Mouse (Mus musculus) hindbrain, embryonic 14.5 days (tissue): ENCODE data around the gene Mrpl14. TPM values are rescaled to one million over a fixed set of nuclear protein-coding genes. Genes with fewer than 3 reads are reported as not detected.
A peak's percentile ranks its signal among the peaks of the same experiment; 100 is the strongest.

Experiments
- ATAC-seq: fragments of 200-750 bp; cut with Nextera tagmentation; 2 replicates; pipeline ENCODE4 v1.8.0; 2017; ENCODE audit warnings: moderate number of reproducible peaks, mild to moderate bottlenecking, moderate TSS enrichment, moderate library complexity; ENCODE audit not compliant: low FRiP score
- DNase-seq: peaks from one replicate; pipeline ENCODE4 v3.0.0-alpha.2; 2015; ENCODE audit warnings: low spot score
- H3K27ac ChIP-seq: fragments of 300-500 bp; sonication (generic); 2 replicates; pipeline ENCODE4 v1.5.1; 2014; ENCODE audit warnings: mild to moderate bottlenecking, moderate library complexity
- H3K27me3 ChIP-seq: fragments of 300-500 bp; sonication (generic); 2 replicates; pipeline ENCODE4 v1.6.1; 2014; ENCODE audit warnings: mild to moderate bottlenecking, low read length, mixed read lengths; ENCODE audit not compliant: control insufficient read depth, insufficient read depth
- H3K36me3 ChIP-seq: fragments of 300-500 bp; sonication (generic); replicated peaks from 2 replicates; pipeline ENCODE4 v1.6.1; 2014; ENCODE audit not compliant: control insufficient read depth, insufficient read depth
- H3K4me1 ChIP-seq: fragments of 300-500 bp; sonication (generic); replicated peaks from 2 replicates; pipeline ENCODE4 v1.6.1; 2014; ENCODE audit warnings: antibody characterized with exemption, low read length, mixed read lengths; ENCODE audit not compliant: control insufficient read depth, insufficient read depth
- H3K4me2 ChIP-seq: fragments of 300-500 bp; sonication (generic); replicated peaks from 2 replicates; pipeline ENCODE4 v1.6.1; 2014; ENCODE audit warnings: mild to moderate bottlenecking, moderate library complexity
- H3K4me3 ChIP-seq: fragments of 300-500 bp; sonication (generic); replicated peaks from 2 replicates; pipeline ENCODE4 v1.5.1; 2014; ENCODE audit warnings: mild to moderate bottlenecking, low read length
- H3K9ac ChIP-seq: fragments of 300-500 bp; sonication (generic); 2 replicates; pipeline ENCODE4 v1.6.1; 2014
- H3K9me3 ChIP-seq: fragments of 300-500 bp; sonication (generic); 2 replicates; pipeline ENCODE4 v1.6.1; 2016; ENCODE audit warnings: low read length; ENCODE audit not compliant: control insufficient read depth
- WGBS: fragments of 180-500 bp; shearing (Covaris S2); extraction: QIAGEN DNeasy Blood & Tissue Kit; methylation state at CpG from one replicate; pipeline ENCODE4 v1.1.7; 2014; 5-methylcytosine and 5-hydroxymethylcytosine counted together
- polyA plus RNA-seq: library from polyadenylated mRNA; unstranded; fragments of >200 nt; fragmentation: Nextera tagmentation; extraction: Ambion mirVana; gene quantifications from 2 replicates; pipeline ENCODE4 v1.2.1, GENCODE M21; 2014

The Mrpl14 gene
- polyA plus RNA-seq, 1 experiment from 2014 or later = 132 TPM

DNA sequence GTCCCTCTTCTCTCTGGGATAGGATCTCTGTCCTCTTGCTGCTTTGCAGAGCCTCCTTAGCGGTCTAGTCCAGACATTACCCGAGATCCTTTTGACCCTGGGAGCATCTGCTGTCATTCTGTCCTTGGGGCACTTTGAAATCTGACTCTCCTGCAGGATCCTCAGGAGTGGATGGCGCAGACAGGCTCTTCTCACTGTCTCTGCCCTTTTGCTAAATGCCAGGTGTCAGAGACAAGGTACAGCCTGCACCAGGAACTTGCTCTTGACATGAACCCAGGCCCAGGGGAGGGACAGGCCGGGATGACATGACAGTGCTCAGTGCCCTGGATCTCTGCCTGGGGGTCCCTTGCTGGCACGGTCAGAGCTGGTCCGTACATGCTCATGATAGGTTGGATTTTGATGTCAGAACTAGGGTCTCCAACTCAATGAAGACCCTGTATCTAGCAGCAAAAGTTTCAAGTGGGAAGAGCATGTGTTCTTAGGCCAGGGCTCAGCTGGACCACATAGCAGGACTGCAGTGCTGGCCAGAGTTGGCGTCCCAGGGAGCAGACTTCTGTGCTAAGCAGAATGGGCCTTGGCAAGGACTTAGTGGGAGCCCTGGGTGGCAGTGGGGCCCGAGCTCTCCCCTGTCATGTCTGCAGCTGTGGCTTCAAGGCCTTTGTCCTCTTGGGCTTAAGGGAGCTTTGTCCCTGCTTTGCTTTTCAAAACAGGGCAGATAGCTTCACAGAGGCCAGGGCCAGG, 42.0 kb downstream of the Mrpl14 start:
- ATAC-seq = no peak
- 68% methylated on average over 8 of the region's 8 CpGs for WGBS
- no peak overlapping the region for H3K9ac ChIP-seq
- no peaks in the 10 kb centered on the region for H3K9me3 ChIP-seq
- no peak overlapping the region for H3K4me2 ChIP-seq
- H3K36me3 ChIP-seq = no peaks in the 10 kb centered on the region
- DNase-seq = no peak
- 0 out of 2 replicates have a peak, but pooled peaks cover 3% of the 10 kb centered on the region for H3K27me3 ChIP-seq
- peaks cover 6% of the 10 kb centered on the region for H3K4me1 ChIP-seq
- H3K27ac ChIP-seq = no peak overlapping the region
- H3K4me3 ChIP-seq = no peak overlapping the region

DNA sequence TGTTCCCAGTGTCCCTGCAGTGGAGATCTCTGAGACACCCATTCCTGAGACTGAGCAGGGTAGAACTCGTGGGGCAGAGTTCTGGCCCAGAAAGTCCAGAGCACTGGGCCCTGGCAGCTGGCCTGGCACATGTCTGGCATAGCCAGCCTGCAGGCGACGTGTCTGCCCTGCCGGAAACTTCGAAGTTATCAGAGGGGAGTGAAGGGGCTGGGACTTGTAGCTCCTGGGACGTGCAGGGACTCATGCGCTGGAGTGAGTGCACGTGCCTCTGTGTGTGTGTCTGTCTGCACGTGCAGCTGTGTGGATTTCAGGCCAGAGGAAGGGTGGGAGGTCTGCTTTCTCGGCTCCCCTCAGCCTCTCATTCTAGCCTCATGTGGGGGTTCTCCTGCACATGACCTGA, 43.3 kb downstream of the Mrpl14 start:
- no peak overlapping the region for H3K27ac ChIP-seq
- no peak overlapping the region for H3K4me2 ChIP-seq
- H3K36me3 ChIP-seq = no peaks in the 10 kb centered on the region
- H3K4me1 ChIP-seq = peaks cover 13% of the 10 kb centered on the region
- no peak overlapping the region for H3K4me3 ChIP-seq
- 0 out of 2 replicates have a peak, but pooled peaks cover 4% of the 10 kb centered on the region for H3K27me3 ChIP-seq
- DNase-seq (no peak), ATAC-seq (no peak)
- H3K9ac ChIP-seq = no peak overlapping the region
- H3K9me3 ChIP-seq = no peaks in the 10 kb centered on the region
- WGBS = 67% methylated on average over 10 of the region's 10 CpGs

DNA sequence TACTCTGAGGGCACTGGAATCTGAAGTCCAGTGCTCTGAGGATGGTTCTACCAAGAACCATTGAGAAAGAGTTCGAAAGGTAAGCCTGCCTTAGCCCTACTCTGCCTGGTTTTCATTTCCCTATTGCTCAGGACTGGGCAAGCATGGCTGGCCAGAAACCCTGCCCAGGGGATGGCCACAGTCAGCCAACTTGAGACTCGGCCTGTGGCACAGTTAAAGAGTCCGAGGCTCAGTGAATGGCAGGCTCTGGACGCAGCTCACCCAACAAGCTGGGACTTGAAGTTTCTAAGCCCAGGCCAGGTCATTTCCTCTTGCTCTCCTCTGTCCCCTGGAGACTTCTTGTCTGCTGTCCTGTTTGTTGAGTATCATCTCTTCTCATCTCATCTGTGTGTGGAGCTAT, 44.6 kb downstream of the Mrpl14 start:
- Histone ChIP-seq H3K9ac (no peak overlapping the region), H3K4me3 (no peak overlapping the region), H3K9me3 (no peaks in the 10 kb centered on the region), H3K27me3 (0 out of 2 replicates have a peak, but pooled peaks cover 4% of the 10 kb centered on the region), H3K4me1 (peaks cover 18% of the 10 kb centered on the region), H3K36me3 (no peaks in the 10 kb centered on the region), H3K4me2 (no peak overlapping the region), H3K27ac (no peak overlapping the region)
- 91% methylated on average over 4 of the region's 4 CpGs for WGBS
- ATAC-seq (no peak), DNase-seq (no peak)

DNA sequence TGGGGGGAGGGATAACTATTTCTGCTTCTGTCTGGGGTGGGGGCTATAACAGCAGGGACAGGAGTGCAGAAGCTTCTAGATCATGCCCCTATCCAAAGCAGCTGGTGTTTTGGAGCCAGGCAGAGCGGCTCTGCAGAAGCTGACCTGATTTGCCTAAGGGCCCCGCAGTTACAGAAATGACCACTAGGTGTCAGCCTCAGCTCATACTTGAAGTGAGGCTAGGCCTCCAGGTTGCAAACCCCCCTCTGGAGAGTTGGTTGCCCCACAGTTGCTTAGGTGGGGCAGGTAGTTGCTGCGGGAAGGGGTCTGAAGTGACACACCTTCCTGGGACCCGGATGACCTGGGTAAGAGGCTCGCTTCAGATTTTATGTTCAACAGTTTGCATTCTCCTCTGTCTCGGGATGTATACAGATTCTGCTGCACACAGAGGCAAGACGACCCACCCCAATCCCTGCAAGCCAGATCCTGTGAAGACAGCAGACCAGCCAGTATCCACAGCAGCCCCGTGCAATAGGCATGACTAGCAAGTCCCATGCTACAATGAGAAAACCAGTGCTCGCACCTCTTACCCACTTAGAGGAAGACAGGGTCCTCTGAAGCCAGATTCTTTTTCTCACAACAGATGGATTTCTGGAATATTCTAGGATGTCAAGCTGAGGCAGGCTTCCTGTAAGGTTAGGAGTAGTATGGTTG, 45.2 kb downstream of the Mrpl14 start:
- DNase-seq = peak; percentile 96
- Histone ChIP-seq H3K4me2 (no peak overlapping the region), H3K27me3 (0 out of 2 replicates have a peak, but pooled peaks cover 4% of the 10 kb centered on the region), H3K27ac (no peak overlapping the region), H3K4me1 (peaks cover 24% of the 10 kb centered on the region), H3K9me3 (no peaks in the 10 kb centered on the region), H3K9ac (no peak overlapping the region), H3K4me3 (no peak overlapping the region), H3K36me3 (no peaks in the 10 kb centered on the region)
- WGBS = 26% methylated on average over 9 of the region's 9 CpGs
- ATAC-seq = 0 out of 2 replicates have a peak, but pooled peaks have one; percentile 18

DNA sequence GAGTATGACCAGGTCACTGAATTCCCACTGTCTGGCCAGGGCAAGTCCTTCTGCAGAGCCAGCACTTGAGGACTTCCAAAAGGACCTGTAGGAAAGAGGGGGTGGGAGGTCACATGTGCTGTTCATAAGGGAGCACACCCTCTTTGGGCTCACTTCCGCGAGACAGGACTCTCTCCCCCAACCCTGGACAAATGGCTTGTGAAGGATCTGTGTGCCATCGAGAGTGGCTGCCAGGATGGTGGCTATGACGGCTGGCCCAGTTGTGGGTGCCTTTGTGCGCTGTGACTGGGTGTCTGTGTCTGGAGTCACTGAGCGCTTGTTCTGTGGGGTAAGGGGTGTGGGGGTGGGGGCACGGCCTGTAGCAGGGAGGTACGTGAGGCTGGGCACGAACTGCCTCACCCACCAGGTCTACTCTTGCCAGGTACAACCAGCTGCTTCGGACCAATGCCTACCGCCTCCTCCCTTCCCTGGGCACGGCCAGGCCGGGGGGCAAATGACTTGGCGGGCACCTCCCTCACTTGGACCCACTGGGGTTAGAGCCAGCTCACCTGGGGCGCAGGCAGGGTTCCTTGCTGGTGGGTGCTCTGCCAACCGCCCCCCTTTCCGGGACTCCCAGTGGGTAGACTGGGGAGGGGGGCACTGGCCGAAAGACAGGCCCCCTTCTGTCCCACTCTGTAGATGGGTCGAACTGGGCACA, 47.1 kb downstream of the Mrpl14 start:
- peak overlapping the region; percentile 78 for H3K4me2 ChIP-seq
- peak overlapping the region; percentile 62; the same call in 1 of the 2 replicates for H3K9ac ChIP-seq
- H3K4me1 ChIP-seq = peaks cover 32% of the 10 kb centered on the region
- H3K27ac ChIP-seq = no peak overlapping the region
- H3K27me3 ChIP-seq = 0 out of 2 replicates have a peak, but pooled peaks cover 4% of the 10 kb centered on the region
- ATAC-seq (peak; percentile 1), DNase-seq (no peak)
- H3K9me3 ChIP-seq = no peaks in the 10 kb centered on the region
- H3K4me3 ChIP-seq = peak overlapping the region; percentile 28
- H3K36me3 ChIP-seq = no peaks in the 10 kb centered on the region
- WGBS = 43% methylated on average over 19 of the region's 19 CpGs

DNA sequence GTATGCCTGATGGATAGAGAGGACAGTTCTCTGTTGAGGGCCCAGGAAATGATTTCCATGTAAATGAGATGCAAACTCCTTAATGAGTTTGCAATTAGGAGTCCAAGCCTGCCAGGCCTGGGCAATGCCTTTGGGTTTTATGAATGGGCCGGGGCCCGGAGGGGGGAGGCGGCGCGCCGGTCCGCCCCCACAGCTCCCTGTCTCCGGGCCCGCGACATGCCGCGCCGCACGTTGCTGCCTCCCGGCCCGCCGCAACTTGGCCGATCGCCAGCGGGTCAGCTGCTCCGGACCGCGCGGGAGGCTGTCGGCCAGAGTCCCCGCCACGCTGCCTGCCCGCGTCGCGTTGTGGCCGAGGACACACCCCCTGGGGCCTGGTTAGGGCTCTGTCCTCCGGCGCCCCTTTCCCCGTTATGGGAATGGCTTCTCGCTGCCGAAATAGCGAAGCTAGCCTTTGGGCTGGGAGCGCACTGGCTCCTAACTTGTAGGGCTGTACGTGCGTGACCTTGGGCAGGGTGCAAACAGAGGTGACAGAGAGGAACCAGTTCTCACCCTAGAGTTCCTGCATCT, 47.7 kb downstream of the Mrpl14 start, which contains the start of gene 1600014C23Rik:
TSS of gene 1600014C23Rik (minus strand) at position 110 of the 567 bp plus-strand sequence.
- Histone ChIP-seq H3K9me3 (no peaks in the 10 kb centered on the region), H3K27ac (peak within 1 kb of the TSS; percentile 62), H3K9ac (peak within 1 kb of the TSS; percentile 62), H3K36me3 (no peaks in the 10 kb centered on the region), H3K27me3 (0 out of 2 replicates have a peak, but pooled peaks cover 4% of the 10 kb centered on the region), H3K4me2 (peak within 1 kb of the TSS; percentile 78), H3K4me3 (peak within 1 kb of the TSS; percentile 28), H3K4me1 (peaks cover 32% of the 10 kb centered on the region)
- peak; percentile 56 for ATAC-seq
- DNase-seq = peak; percentile 64
- under 1% methylated on average over 41 of the region's 41 CpGs for WGBS

DNA sequence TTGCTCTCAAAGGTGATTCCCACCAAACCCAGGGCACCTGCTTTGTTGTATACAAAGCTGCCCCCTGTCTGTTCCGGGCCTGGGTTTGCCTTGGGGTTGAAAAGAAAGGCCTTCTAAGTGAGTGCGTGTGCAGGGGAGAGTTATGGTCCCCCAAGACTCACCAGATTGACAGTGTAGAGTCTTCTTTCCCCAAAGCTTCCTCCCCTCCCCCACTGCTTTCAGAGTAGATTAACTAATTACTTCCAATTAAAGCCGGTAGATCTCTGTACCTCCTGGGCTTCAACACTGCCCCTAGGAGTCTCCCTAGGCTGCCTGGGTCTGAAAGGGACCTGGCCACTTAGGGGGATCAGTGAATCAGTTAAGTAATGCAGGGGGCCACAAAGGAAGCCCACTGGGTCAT, 48.2 kb downstream of the Mrpl14 start:
- Histone ChIP-seq H3K36me3 (no peaks in the 10 kb centered on the region), H3K4me3 (peak overlapping the region; percentile 28), H3K27me3 (0 out of 2 replicates have a peak, but pooled peaks cover 4% of the 10 kb centered on the region), H3K4me1 (peaks cover 32% of the 10 kb centered on the region), H3K27ac (peak overlapping the region; percentile 62), H3K4me2 (peak overlapping the region; percentile 78), H3K9me3 (no peaks in the 10 kb centered on the region), H3K9ac (peak overlapping the region; percentile 62)
- WGBS = 1% methylated on average over 3 of the region's 3 CpGs
- no peak for DNase-seq
- ATAC-seq = no peak

DNA sequence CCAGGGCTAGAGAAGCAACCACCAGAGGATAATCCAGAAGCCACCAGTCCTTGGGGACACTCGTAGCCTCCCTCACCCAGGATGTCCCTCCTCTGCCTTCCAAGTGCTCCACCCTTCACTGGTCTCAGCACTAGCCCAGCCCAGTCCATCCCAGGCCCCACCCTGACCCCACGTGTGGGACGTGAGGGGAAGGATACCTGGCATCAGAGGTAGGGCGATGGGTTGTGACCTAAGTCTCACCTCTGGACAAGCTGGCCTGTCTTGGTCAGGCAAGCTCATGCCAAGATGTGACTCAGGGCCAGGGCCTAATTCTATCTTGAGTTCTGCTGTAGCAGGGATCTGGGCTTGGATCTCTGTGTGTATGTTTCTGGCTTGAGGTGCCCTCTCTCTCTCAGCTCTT, 48.8 kb downstream of the Mrpl14 start:
- ATAC-seq (no peak), DNase-seq (no peak)
- Histone ChIP-seq H3K4me3 (no peak overlapping the region), H3K27me3 (0 out of 2 replicates have a peak, but pooled peaks cover 4% of the 10 kb centered on the region), H3K4me2 (no peak overlapping the region), H3K27ac (no peak overlapping the region), H3K4me1 (peaks cover 32% of the 10 kb centered on the region), H3K9ac (no peak overlapping the region), H3K36me3 (no peaks in the 10 kb centered on the region), H3K9me3 (no peaks in the 10 kb centered on the region)
- WGBS = 62% methylated on average over 4 of the region's 4 CpGs
